Mouse (Mus musculus) inflammation-experienced regulatory T-cells (primary cell): ENCODE data around the gene Cars. TPM values are rescaled to one million over a fixed set of nuclear protein-coding genes. Genes with fewer than 3 reads are reported as not detected.

Experiments used
- polyA plus RNA-seq, 2 experiments: library from polyadenylated mRNA; unstranded; fragments of 100-300 nt; shearing (Covaris generic); gene quantifications; one replicate each; pipeline ENCODE4 v1.2.1; 2017

Cars gene
- 10 to 100 TPM; 39.5 to 55.5 TPM for polyA plus RNA-seq

GRCm38 (mm10) chr7:143599428-143600230 is at the start of gene Cars:
Gene Cars, minus strand, starts transcription at chr7:143600090.

GRCm38 (mm10) chr7:143649034-143649768 is 49.3 kb upstream of the Cars start, which contains the start of gene Tnfrsf22:
Gene Tnfrsf22, minus strand, starts transcription at chr7:143649661.

GRCm38 (mm10) chr7:143628540-143628939 is 28.6 kb upstream of the Cars start, which contains the start of gene Tnfrsf26:
Gene Tnfrsf26, minus strand, starts transcription at chr7:143628722.

GRCm38 (mm10) chr7:143548976-143549457 is 50.9 kb downstream of the Cars start, which contains the start of gene Nap1l4:
Gene Nap1l4, minus strand, starts transcription at chr7:143549106.

Other genes with a start within 250 kb of the Cars start
- gene Cdkn1c, start 139.0 kb downstream of the Cars start, polyA plus RNA-seq, result 10 to 100 TPM in 1 of 2 experiments, 1 to 10 TPM in 1; 6.5 to 10.9 TPM
- gene Slc22a18, start 126.4 kb downstream of the Cars start, polyA plus RNA-seq, result under 1 TPM; 0.27 to 0.61 TPM
- gene Phlda2, start 96.9 kb downstream of the Cars start, polyA plus RNA-seq, result under 1 TPM; 0.28 to 0.64 TPM
- gene Nap1l4, start 51.0 kb downstream of the Cars start, polyA plus RNA-seq, result 100 to 1,000 TPM; 252 to 293 TPM
- gene Tnfrsf26, start 28.6 kb upstream of the Cars start, polyA plus RNA-seq, result 10 to 100 TPM; 19.9 to 29.6 TPM
- 10 to 100 TPM; 24.5 to 24.8 TPM for gene Tnfrsf22, start 49.6 kb upstream of the Cars start, polyA plus RNA-seq
- 1 to 10 TPM; 2.8 to 4.2 TPM for gene Tnfrsf23, start 85.8 kb upstream of the Cars start, polyA plus RNA-seq
- 10 to 100 TPM; 31.0 to 64.1 TPM for gene Osbpl5, start 156.9 kb upstream of the Cars start, polyA plus RNA-seq
- gene Mrgprg, start 166.9 kb upstream of the Cars start, polyA plus RNA-seq, result 1 to 10 TPM in 1 of 2 experiments, under 1 TPM in 1; 0.11 to 1.9 TPM
- gene Mrgpre, start 184.4 kb upstream of the Cars start, polyA plus RNA-seq, result 10 to 100 TPM in 1 of 2 experiments, 1 to 10 TPM in 1; 6.8 to 10.9 TPM
- 10 to 100 TPM; 17.6 to 20.9 TPM for gene Nadsyn1, start 222.8 kb upstream of the Cars start, polyA plus RNA-seq
- gene Dhcr7, start 223.1 kb upstream of the Cars start, polyA plus RNA-seq, result 10 to 100 TPM; 36.5 to 42.8 TPM